Mouse (Mus musculus) brain, adult 2 months (tissue): ENCODE results near the gene Pbxip1.
"Not testable (repeated sequence)": the region's sequence is repeated elsewhere in the genome, so short reads cannot be mapped to it uniquely, and the experiment has no call there.

ENCODE experiments used
- DNase-seq: peaks from one replicate; pipeline ENCODE4 v3.0.0; 2011; ENCODE audit warnings: low read depth, low spot score

Pbxip1 gene

GRCm38 (mm10) chr3:89409701-89410100, 26.8 kb upstream of the Pbxip1 start:
- no peak for DNase-seq

- DNase-seq = no peak
Measured at GRCm38 (mm10) chr3:89410864-89411263, 25.6 kb upstream of the Pbxip1 start.

- peak; percentile 100 for DNase-seq
Measured at GRCm38 (mm10) chr3:89411490-89412393, 24.8 kb upstream of the Pbxip1 start, which contains the start of gene Flad1. Gene Flad1, minus strand, starts transcription at chr3:89411870.

- DNase-seq = no peak
Measured at GRCm38 (mm10) chr3:89416158-89416557, 20.3 kb upstream of the Pbxip1 start.

- DNase-seq = no peak
Measured at GRCm38 (mm10) chr3:89417131-89417530, 19.4 kb upstream of the Pbxip1 start.

- peak; percentile 20 for DNase-seq
Measured at GRCm38 (mm10) chr3:89417840-89418169, 18.7 kb upstream of the Pbxip1 start.

GRCm38 (mm10) chr3:89418170-89418860, 18.2 kb upstream of the Pbxip1 start, which contains the start of the genes Cks1b and Shc1:
Gene Cks1b, minus strand, starts transcription at chr3:89418383.
Gene Shc1, plus strand, starts transcription at chr3:89418443.
- DNase-seq = peak; percentile 99

- DNase-seq = no peak
Measured at GRCm38 (mm10) chr3:89418861-89419250, 17.6 kb upstream of the Pbxip1 start.

- no peak for DNase-seq
Measured at GRCm38 (mm10) chr3:89419571-89419970, 16.9 kb upstream of the Pbxip1 start.

- DNase-seq = no peak
Measured at GRCm38 (mm10) chr3:89419981-89420380, 16.5 kb upstream of the Pbxip1 start.

GRCm38 (mm10) chr3:89420421-89420820, 16.1 kb upstream of the Pbxip1 start:
- no peak for DNase-seq

GRCm38 (mm10) chr3:89421002-89421774, 15.3 kb upstream of the Pbxip1 start:
- peak; percentile 93 for DNase-seq

- no peak for DNase-seq
Measured at GRCm38 (mm10) chr3:89421810-89422473, 14.6 kb upstream of the Pbxip1 start.

- no peak for DNase-seq
Measured at GRCm38 (mm10) chr3:89422556-89423205, 13.8 kb upstream of the Pbxip1 start.

- no peak for DNase-seq
Measured at GRCm38 (mm10) chr3:89424416-89425140, 11.9 kb upstream of the Pbxip1 start.

- no peak for DNase-seq
Measured at GRCm38 (mm10) chr3:89425141-89425525, 11.4 kb upstream of the Pbxip1 start.

GRCm38 (mm10) chr3:89425876-89426275, 10.6 kb upstream of the Pbxip1 start:
- DNase-seq = no peak

GRCm38 (mm10) chr3:89429021-89429420, 7.5 kb upstream of the Pbxip1 start:
- not testable (repeated sequence) for DNase-seq

GRCm38 (mm10) chr3:89430171-89431159, 6.0 kb upstream of the Pbxip1 start, which contains the start of gene Pygo2:
Gene Pygo2, plus strand, starts transcription at chr3:89430214.
- DNase-seq = peak; percentile 99
